Mouse (Mus musculus): ENCODE data around the gene Wdr43. TPM values are rescaled to one million over a fixed set of nuclear protein-coding genes. Genes with fewer than 3 reads are reported as not detected.

The Wdr43 gene
- polyA plus RNA-seq, 2 experiments, result 26.2 to 45.5 TPM

- no peak for TF ChIP-seq EP300 (IDR thresholded peaks at IDR 0.05; ENCODE audit: low read depth)
- peak; percentile 45 for TF ChIP-seq CTCF (IDR thresholded peaks at IDR 0.05; ENCODE audit: low read depth)
- Histone ChIP-seq H3K27me3 (ENCODE audit: control insufficient read depth, insufficient read depth, low read length) (no peaks in the 10 kb centered on the region), H3K4me3 (ENCODE audit: insufficient read depth in 1 of 2, low read depth in 2 of 2, low read length in 2 of 2) (no peak overlapping the region), H3K9ac (replicated peaks) (no peak overlapping the region), H3K4me2 (ENCODE audit: low read depth) (no peak overlapping the region), H3K36me3 (replicated peaks; ENCODE audit: control insufficient read depth, insufficient read depth, low read depth) (no peaks in the 10 kb centered on the region), H3K4me1 (replicated peaks; ENCODE audit: control insufficient read depth in 2 of 2, insufficient read depth in 2 of 2, low read length in 1 of 2) (no peaks in the 10 kb centered on the region), H3K9me3 (ENCODE audit: control insufficient read depth, low read length) (no peaks in the 10 kb centered on the region), H3K27ac (no peak overlapping the region)
- WGBS (ENCODE audit: insufficient replicate concordance), result 55% methylated on average over 5 of the region's 5 CpGs
- ATAC-seq (ENCODE audit: insufficient read depth), result no peak
- no peak for DNase-seq (ENCODE audit: low read depth in 3 of 3, low spot score in 3 of 3)
Measured at GRCm38 (mm10) chr17:71669511-71669910, 53.8 kb downstream of the Wdr43 start.

- no peak for ATAC-seq (ENCODE audit: insufficient read depth)
- WGBS (ENCODE audit: insufficient replicate concordance), result 47% methylated on average over 17 of the region's 17 CpGs
- Histone ChIP-seq H3K9ac (replicated peaks) (no peak overlapping the region), H3K9me3 (ENCODE audit: control insufficient read depth, low read length) (no peaks in the 10 kb centered on the region), H3K4me3 (ENCODE audit: insufficient read depth in 1 of 2, low read depth in 2 of 2, low read length in 2 of 2) (no peak overlapping the region), H3K4me1 (replicated peaks; ENCODE audit: control insufficient read depth in 2 of 2, insufficient read depth in 2 of 2, low read length in 1 of 2) (no peaks in the 10 kb centered on the region), H3K36me3 (replicated peaks; ENCODE audit: control insufficient read depth, insufficient read depth, low read depth) (no peaks in the 10 kb centered on the region), H3K27me3 (ENCODE audit: control insufficient read depth, insufficient read depth, low read length) (no peaks in the 10 kb centered on the region), H3K27ac (no peak overlapping the region), H3K4me2 (ENCODE audit: low read depth) (no peak overlapping the region)
- TF ChIP-seq EP300 (IDR thresholded peaks at IDR 0.05; ENCODE audit: low read depth) (no peak), CTCF (IDR thresholded peaks at IDR 0.05; ENCODE audit: low read depth) (peak; percentile 54)
- DNase-seq (ENCODE audit: low read depth in 3 of 3, low spot score in 3 of 3), result peak in 1 of 3 experiments; percentile 9
Measured at GRCm38 (mm10) chr17:71671840-71672546, 56.3 kb downstream of the Wdr43 start.

- TF ChIP-seq CTCF (IDR thresholded peaks at IDR 0.05; ENCODE audit: low read depth), result no peak
- TF ChIP-seq EP300 (IDR thresholded peaks at IDR 0.05; ENCODE audit: low read depth), result no peak
- WGBS (ENCODE audit: insufficient replicate concordance), result 55% methylated on average over 9 of the region's 9 CpGs
Measured at GRCm38 (mm10) chr17:71673092-71673491, 57.4 kb downstream of the Wdr43 start, which contains the start of gene Togaram2. Gene Togaram2 (plus strand): TSS chr17:71673261.

GRCm38 (mm10) chr17:71673936-71674335 lies 58.2 kb downstream of the Wdr43 start:
- ATAC-seq (ENCODE audit: insufficient read depth) (no peak), DNase-seq (ENCODE audit: low read depth in 3 of 3, low spot score in 3 of 3) (no peak)
- Histone ChIP-seq H3K36me3 (replicated peaks; ENCODE audit: control insufficient read depth, insufficient read depth, low read depth) (no peaks in the 10 kb centered on the region), H3K4me2 (ENCODE audit: low read depth) (no peak overlapping the region), H3K4me1 (replicated peaks; ENCODE audit: control insufficient read depth in 2 of 2, insufficient read depth in 2 of 2, low read length in 1 of 2) (no peaks in the 10 kb centered on the region), H3K27me3 (ENCODE audit: control insufficient read depth, insufficient read depth, low read length) (no peaks in the 10 kb centered on the region), H3K9me3 (ENCODE audit: control insufficient read depth, low read length) (no peaks in the 10 kb centered on the region), H3K4me3 (ENCODE audit: insufficient read depth in 1 of 2, low read depth in 2 of 2, low read length in 2 of 2) (no peak overlapping the region), H3K27ac (no peak overlapping the region), H3K9ac (replicated peaks) (no peak overlapping the region)
- TF ChIP-seq CTCF (IDR thresholded peaks at IDR 0.05; ENCODE audit: low read depth), result no peak
- no peak for TF ChIP-seq EP300 (IDR thresholded peaks at IDR 0.05; ENCODE audit: low read depth)
- 57% methylated on average over 9 of the region's 9 CpGs for WGBS (ENCODE audit: insufficient replicate concordance)

More at GRCm38 (mm10) chr17:71673092-71673491, 57.4 kb downstream of the Wdr43 start, which contains the start of gene Togaram2:
- ATAC-seq (ENCODE audit: insufficient read depth) (no peak), DNase-seq (ENCODE audit: low read depth in 3 of 3, low spot score in 3 of 3) (no peak)
- H3K4me1 ChIP-seq (replicated peaks; ENCODE audit: control insufficient read depth in 2 of 2, insufficient read depth in 2 of 2, low read length in 1 of 2), result no peaks in the 10 kb centered on the region
- no peaks in the 10 kb centered on the region for H3K27me3 ChIP-seq (ENCODE audit: control insufficient read depth, insufficient read depth, low read length)
- no peak within 1 kb of the TSS for H3K4me2 ChIP-seq (ENCODE audit: low read depth)
- no peak within 1 kb of the TSS for H3K4me3 ChIP-seq (ENCODE audit: insufficient read depth in 1 of 2, low read depth in 2 of 2, low read length in 2 of 2)
- no peak within 1 kb of the TSS for H3K9ac ChIP-seq (replicated peaks)
- no peak within 1 kb of the TSS for H3K27ac ChIP-seq
- H3K36me3 ChIP-seq (replicated peaks; ENCODE audit: control insufficient read depth, insufficient read depth, low read depth), result no peaks in the 10 kb centered on the region
- no peaks in the 10 kb centered on the region for H3K9me3 ChIP-seq (ENCODE audit: control insufficient read depth, low read length)

- Histone ChIP-seq H3K4me1 (replicated peaks; ENCODE audit: control insufficient read depth in 2 of 2, insufficient read depth in 2 of 2, low read length in 1 of 2) (no peaks in the 10 kb centered on the region), H3K27me3 (ENCODE audit: control insufficient read depth, insufficient read depth, low read length) (no peaks in the 10 kb centered on the region), H3K4me3 (ENCODE audit: insufficient read depth in 1 of 2, low read depth in 2 of 2, low read length in 2 of 2) (no peak overlapping the region), H3K9me3 (ENCODE audit: control insufficient read depth, low read length) (no peaks in the 10 kb centered on the region), H3K36me3 (replicated peaks; ENCODE audit: control insufficient read depth, insufficient read depth, low read depth) (no peaks in the 10 kb centered on the region), H3K4me2 (ENCODE audit: low read depth) (no peak overlapping the region), H3K27ac (no peak overlapping the region), H3K9ac (replicated peaks) (no peak overlapping the region)
- ATAC-seq (ENCODE audit: insufficient read depth) (no peak), DNase-seq (ENCODE audit: low read depth in 3 of 3, low spot score in 3 of 3) (no peak)
- WGBS (ENCODE audit: insufficient replicate concordance), result 84% methylated on average over 18 of the region's 18 CpGs
- no peak for TF ChIP-seq CTCF (IDR thresholded peaks at IDR 0.05; ENCODE audit: low read depth)
- no peak for TF ChIP-seq EP300 (IDR thresholded peaks at IDR 0.05; ENCODE audit: low read depth)
Measured at GRCm38 (mm10) chr17:71674886-71675285, 59.2 kb downstream of the Wdr43 start.
